Mouse (Mus musculus): Measurements from ENCODE around the gene Snx29.

GRCm38 (mm10) chr16:11322409-11323323 lies at the start of gene Snx29:
- TF ChIP-seq CTCF (IDR thresholded peaks at IDR 0.05; ENCODE audit: borderline replicate concordance, extremely low read depth, insufficient read depth, insufficient read length) = no peak
- TF ChIP-seq POLR2A (IDR thresholded peaks at IDR 0.05; ENCODE audit: borderline replicate concordance, extremely low read depth, insufficient read depth, insufficient read length, poor library complexity, severe bottlenecking) = peak; percentile 89
